Mouse (Mus musculus) hindbrain, embryonic 11.5 days (tissue): ENCODE measurements at regions not wholly inside any gene's neighbourhood (a gene's known extent, or its start where the extent isn't known, plus 50 kb on each side); places are given as distances from the start of the nearest gene placed in this dataset.

ENCODE experiments used
- ATAC-seq: fragments of 200-750 bp; cut with Nextera tagmentation; 2 replicates; pipeline ENCODE4 v1.8.0; 2017; ENCODE audit warnings: mild to moderate bottlenecking, moderate TSS enrichment, moderate library complexity; ENCODE audit not compliant: low FRiP score
- DNase-seq: peaks from one replicate; pipeline ENCODE4 v3.0.0-alpha.2; 2015; ENCODE audit warnings: low spot score
- H3K27ac ChIP-seq: fragments of 300-500 bp; sonication (generic); 2 replicates; pipeline ENCODE4 v1.5.1; 2014; ENCODE audit warnings: mild to moderate bottlenecking, low read depth, low read length
- H3K27me3 ChIP-seq: fragments of 300-500 bp; sonication (generic); 2 replicates; pipeline ENCODE4 v1.6.1; 2014; ENCODE audit warnings: mild to moderate bottlenecking, low read length, moderate library complexity, mixed read lengths; ENCODE audit not compliant: control insufficient read depth, insufficient read depth
- H3K36me3 ChIP-seq: fragments of 300-500 bp; sonication (generic); 2 replicates; pipeline ENCODE4 v1.6.1; 2014; ENCODE audit warnings: mild to moderate bottlenecking, low read length, moderate library complexity, mixed read lengths; ENCODE audit not compliant: control insufficient read depth, insufficient read depth
- H3K4me1 ChIP-seq: fragments of 300-500 bp; sonication (generic); replicated peaks from 2 replicates; pipeline ENCODE4 v1.6.1; 2014; ENCODE audit warnings: low read length, mixed read lengths; ENCODE audit not compliant: control insufficient read depth, insufficient read depth
- H3K4me2 ChIP-seq: fragments of 300-500 bp; sonication (generic); replicated peaks from 2 replicates; pipeline ENCODE4 v1.6.1; 2014; ENCODE audit warnings: mild to moderate bottlenecking, low read depth, low read length
- H3K4me3 ChIP-seq: fragments of 300-500 bp; sonication (generic); 2 replicates; pipeline ENCODE4 v1.5.1; 2014; ENCODE audit warnings: low read depth, low read length
- H3K9ac ChIP-seq: fragments of 300-500 bp; sonication (generic); 2 replicates; pipeline ENCODE4 v1.6.1; 2014; ENCODE audit warnings: low read depth, low read length
- H3K9me3 ChIP-seq: fragments of 300-500 bp; sonication (generic); 2 replicates; pipeline ENCODE4 v1.6.1; 2016; ENCODE audit warnings: low read length; ENCODE audit not compliant: control insufficient read depth
- WGBS: fragments of 180-500 bp; shearing (Covaris S2); extraction: QIAGEN DNeasy Blood & Tissue Kit; methylation state at CpG from one replicate; pipeline ENCODE4 v1.1.7; 2014; 5-methylcytosine and 5-hydroxymethylcytosine counted together

DNA sequence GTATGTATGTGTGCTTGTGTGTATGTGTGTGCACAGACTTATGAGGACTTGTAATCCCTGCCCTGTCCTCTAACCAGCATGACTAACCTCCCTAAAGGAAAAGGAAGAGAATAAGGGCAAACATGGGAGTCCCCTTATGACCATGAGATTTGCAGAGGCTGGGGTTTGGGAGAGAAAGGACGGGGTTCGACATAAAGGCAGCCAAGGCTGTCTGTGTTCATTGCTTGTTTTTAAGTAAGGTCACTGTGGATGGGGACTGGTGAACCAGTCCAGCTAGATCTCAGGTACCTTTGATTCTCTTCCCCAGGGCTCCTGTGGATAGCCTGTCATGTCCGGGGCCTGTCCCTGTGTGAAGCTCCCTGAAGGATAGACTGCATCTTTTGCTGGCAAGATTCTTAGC is 55.6 kb downstream of the Irf2bp2 start:
- Histone ChIP-seq H3K9ac (no peak overlapping the region), H3K4me1 (peaks cover 23% of the 10 kb centered on the region), H3K27me3 (no peaks in the 10 kb centered on the region), H3K36me3 (no peaks in the 10 kb centered on the region), H3K4me3 (no peak overlapping the region), H3K9me3 (no peaks in the 10 kb centered on the region), H3K4me2 (0 out of 2 replicates have a peak overlapping the region, but pooled peaks have one; percentile 6), H3K27ac (peak overlapping the region; percentile 65)
- DNase-seq, result peak; percentile 23
- peak; percentile 11; the same call in 1 of the 2 replicates for ATAC-seq
- WGBS, result 44% methylated on average over 3 of the region's 3 CpGs

DNA sequence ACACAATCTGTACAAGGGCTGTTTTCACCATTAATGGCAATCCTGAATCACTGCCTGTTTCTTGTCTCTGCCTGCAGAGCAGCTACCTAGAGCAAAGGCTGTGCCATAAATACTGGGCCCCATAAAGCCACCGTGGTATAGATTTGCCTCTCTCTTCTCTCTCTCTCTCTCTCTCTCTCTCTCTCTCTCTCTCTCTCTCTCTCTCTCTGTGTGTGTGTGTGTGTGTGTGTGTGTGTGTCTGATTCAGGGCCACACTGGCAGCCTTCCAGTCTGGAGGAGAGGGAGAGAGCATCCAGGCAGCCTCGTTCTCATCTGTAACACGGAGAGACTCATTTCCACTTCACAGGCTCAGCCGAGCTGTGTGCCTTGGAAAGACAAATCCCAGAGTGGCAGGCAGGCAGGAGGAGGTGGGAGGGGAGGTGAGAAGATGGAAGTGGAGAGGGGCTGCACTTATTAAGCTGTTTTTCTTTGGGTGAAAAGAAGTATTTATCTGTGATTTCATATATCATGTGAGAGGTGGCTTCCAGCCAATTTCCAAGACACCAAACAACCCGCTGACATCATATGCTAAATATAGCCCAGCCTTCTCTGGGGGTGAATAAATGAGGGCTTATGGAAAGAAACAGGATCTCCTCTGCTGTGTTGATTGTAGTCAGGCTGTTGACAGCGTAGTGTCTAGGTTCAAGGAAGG is 56.7 kb downstream of the Irf2bp2 start:
- ATAC-seq (no peak), DNase-seq (peak; percentile 50)
- no peak overlapping the region for H3K4me2 ChIP-seq
- H3K4me3 ChIP-seq, result no peak overlapping the region
- H3K27ac ChIP-seq, result peak overlapping the region; percentile 70
- H3K4me1 ChIP-seq, result peaks cover 23% of the 10 kb centered on the region
- no peaks in the 10 kb centered on the region for H3K27me3 ChIP-seq
- H3K9me3 ChIP-seq, result no peaks in the 10 kb centered on the region
- WGBS, result 31% methylated on average over 6 of the region's 6 CpGs
- H3K9ac ChIP-seq, result no peak overlapping the region
- no peaks in the 10 kb centered on the region for H3K36me3 ChIP-seq

DNA sequence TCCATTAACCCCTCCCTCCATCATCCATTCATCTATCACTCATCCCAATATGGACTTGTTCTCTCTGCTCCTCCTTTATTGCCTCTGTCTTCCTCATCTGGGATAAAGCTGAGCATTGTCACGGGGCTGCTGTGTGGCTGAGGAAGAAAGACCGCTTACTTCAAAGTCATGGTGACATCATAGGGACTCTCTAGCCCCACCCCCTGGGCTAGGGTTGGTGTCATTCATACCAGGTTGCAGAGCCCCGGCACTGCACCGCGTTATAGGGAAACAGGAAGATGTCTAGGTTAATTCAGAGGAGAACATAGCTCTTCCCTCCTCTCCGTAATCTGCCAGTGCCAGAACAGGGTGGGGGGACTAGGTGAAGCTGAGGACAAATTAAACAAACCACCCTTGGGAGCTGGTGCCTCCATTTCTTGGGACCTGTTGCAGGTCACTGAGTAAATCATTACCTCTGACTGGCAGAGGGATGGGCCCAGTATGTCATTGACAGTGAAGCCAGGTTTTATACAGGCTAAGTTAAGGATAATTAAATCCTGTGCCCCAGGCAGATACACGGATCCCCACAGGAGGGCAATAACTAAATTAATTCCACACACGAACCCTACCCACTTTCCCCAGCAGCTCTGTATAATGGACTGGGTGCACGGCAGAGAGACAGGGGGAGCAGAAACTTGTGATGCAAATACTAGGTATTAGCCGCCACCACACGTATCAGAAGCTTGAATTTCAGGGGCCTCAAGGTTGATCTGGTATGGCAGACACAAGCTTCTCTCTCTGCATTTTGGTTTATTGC is 57.5 kb downstream of the Irf2bp2 start:
- no peaks in the 10 kb centered on the region for H3K27me3 ChIP-seq
- 36% methylated on average over 11 of the region's 11 CpGs for WGBS
- H3K9ac ChIP-seq, result peak overlapping the region; percentile 31; the same call in 1 of the 2 replicates
- no peak overlapping the region for H3K4me3 ChIP-seq
- DNase-seq (peak; percentile 49), ATAC-seq (no peak)
- H3K4me1 ChIP-seq, result peaks cover 23% of the 10 kb centered on the region
- peak overlapping the region; percentile 70 for H3K27ac ChIP-seq
- H3K9me3 ChIP-seq, result no peaks in the 10 kb centered on the region
- H3K4me2 ChIP-seq, result no peak overlapping the region
- no peaks in the 10 kb centered on the region for H3K36me3 ChIP-seq

DNA sequence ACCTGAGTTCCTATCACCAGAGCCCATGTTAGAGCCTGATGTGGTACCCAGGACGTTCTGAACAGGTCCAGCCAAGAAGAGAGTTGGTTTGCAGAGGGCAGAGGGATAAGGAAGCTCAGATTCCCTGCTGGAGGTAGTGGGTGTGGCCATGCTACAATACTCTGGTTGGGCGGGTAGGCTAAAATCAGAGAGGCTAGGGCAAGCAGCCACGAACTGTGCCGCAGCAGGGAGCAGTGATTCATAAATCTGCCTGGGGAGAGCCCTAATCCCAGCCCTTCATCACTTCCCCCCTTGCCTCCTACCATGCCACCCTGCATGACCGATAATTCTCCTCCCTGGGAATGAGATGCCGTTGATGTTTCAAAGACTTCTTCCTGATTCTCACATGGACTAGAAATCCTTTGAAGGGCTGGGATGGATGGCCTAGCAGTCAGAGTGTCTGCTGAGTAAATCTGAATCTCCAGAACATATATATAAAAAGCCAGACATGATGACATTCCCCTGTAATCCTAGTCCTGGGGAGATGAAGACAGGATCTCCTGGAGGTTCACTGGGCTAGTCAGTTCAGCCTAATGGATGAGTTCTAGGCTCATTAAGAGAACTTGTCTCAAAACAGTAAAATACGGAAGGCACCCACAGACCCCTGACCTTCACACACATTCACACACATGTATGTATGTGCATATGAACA is 57.6 kb upstream of the Tarbp1 start:
- Histone ChIP-seq H3K4me2 (no peak overlapping the region), H3K9me3 (no peaks in the 10 kb centered on the region), H3K4me1 (peaks cover 9% of the 10 kb centered on the region; the same call in 1 of the 2 replicates), H3K9ac (no peak overlapping the region), H3K36me3 (no peaks in the 10 kb centered on the region), H3K4me3 (no peak overlapping the region), H3K27ac (no peak overlapping the region), H3K27me3 (no peaks in the 10 kb centered on the region)
- 45% methylated on average over 7 of the region's 7 CpGs for WGBS
- ATAC-seq, result no peak
- DNase-seq, result no peak

DNA sequence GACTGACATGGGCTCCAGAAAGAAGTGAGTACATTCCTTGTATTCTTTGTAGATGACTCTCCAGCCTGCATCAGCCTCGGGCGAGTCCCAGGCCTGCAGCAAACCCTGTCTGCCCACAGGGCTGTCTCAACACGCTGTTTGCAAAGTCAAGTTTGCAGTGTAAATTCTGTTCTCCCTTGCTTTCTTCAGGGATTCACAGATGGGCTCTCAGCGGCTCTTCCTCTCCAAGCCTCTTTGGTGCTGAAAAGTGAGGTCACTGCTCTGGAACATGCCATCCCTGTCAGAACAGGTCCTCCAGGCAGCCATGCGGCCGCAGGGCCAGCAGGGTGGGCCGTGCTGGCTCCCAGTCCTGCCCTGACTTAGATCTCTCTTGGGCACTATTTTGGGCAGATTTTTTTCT is 56.6 kb upstream of the Tarbp1 start:
- H3K9ac ChIP-seq, result no peak overlapping the region
- H3K27me3 ChIP-seq, result no peaks in the 10 kb centered on the region
- H3K9me3 ChIP-seq, result no peaks in the 10 kb centered on the region
- no peak overlapping the region for H3K27ac ChIP-seq
- peaks cover 5% of the 10 kb centered on the region; the same call in 1 of the 2 replicates for H3K4me1 ChIP-seq
- H3K36me3 ChIP-seq, result no peaks in the 10 kb centered on the region
- DNase-seq (no peak), ATAC-seq (no peak)
- no peak overlapping the region for H3K4me3 ChIP-seq
- H3K4me2 ChIP-seq, result no peak overlapping the region
- WGBS, result 81% methylated on average over 7 of the region's 7 CpGs

DNA sequence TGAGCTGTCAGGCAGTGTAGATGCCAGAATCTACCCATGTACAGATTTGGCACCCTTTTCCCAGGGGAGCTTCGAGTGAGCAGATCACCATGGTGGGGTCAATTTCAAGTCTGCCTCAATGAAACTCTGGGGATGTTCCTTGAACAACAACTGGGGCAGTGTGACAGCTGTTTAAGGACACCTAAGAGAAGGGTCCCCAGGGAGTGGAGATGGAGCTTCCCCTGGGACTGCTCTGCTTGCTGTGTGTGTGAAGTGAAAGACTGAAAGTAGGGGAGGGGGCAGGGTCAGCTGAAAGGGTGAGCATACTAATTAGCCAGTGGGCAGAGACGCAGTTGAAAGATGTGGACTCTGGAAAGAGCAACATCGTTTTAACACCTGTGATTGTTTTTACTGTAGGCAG is 54.5 kb upstream of the Tarbp1 start:
- H3K4me1 ChIP-seq, result no peaks in the 10 kb centered on the region
- H3K36me3 ChIP-seq, result no peaks in the 10 kb centered on the region
- no peak overlapping the region for H3K4me3 ChIP-seq

DNA sequence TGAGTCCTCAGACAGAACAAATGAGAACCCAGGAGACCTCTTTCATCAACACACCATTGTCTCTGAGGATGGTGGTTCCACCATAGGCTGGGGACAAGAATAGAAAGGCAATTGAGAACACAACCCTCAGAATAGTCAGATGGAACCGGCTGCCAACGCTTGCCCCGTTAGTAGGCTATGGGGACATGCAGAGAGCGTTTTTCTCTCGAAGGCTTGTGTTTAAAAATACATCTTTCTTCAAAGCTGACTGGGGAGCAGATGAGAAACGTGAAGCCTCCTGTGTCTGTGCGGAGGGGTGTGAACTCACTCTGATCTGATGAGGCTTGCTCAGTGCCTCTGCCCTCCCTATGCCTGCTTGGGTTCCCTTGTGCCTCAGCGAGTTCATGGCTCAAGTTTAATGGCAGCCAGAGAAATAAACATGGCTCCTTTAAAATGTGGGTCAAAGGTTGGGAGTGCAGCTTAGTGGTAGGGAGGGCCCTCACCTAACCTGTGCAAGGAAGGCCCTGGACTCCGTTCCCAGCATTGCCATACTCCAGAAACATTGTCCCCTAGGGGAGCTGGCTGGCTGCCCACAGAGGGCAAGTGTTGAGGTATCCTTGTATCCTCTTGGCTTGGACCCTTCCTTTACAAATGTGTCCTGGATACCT is 53.7 kb upstream of the Tarbp1 start:
- H3K27me3 ChIP-seq, result no peaks in the 10 kb centered on the region
- H3K4me3 ChIP-seq, result no peak overlapping the region
- DNase-seq (no peak), ATAC-seq (no peak)
- no peaks in the 10 kb centered on the region for H3K9me3 ChIP-seq
- WGBS, result 77% methylated on average over 9 of the region's 9 CpGs
- H3K36me3 ChIP-seq, result no peaks in the 10 kb centered on the region
- no peak overlapping the region for H3K4me2 ChIP-seq
- H3K9ac ChIP-seq, result no peak overlapping the region
- H3K27ac ChIP-seq, result no peak overlapping the region
- H3K4me1 ChIP-seq, result no peaks in the 10 kb centered on the region

More for the DNA sequence above, 54.5 kb upstream of the Tarbp1 start:
- Histone ChIP-seq H3K9me3 (no peaks in the 10 kb centered on the region), H3K27ac (no peak overlapping the region), H3K27me3 (no peaks in the 10 kb centered on the region), H3K4me2 (no peak overlapping the region), H3K9ac (no peak overlapping the region)
- no peak for ATAC-seq
- DNase-seq, result no peak
- 64% methylated on average over 3 of the region's 3 CpGs for WGBS

DNA sequence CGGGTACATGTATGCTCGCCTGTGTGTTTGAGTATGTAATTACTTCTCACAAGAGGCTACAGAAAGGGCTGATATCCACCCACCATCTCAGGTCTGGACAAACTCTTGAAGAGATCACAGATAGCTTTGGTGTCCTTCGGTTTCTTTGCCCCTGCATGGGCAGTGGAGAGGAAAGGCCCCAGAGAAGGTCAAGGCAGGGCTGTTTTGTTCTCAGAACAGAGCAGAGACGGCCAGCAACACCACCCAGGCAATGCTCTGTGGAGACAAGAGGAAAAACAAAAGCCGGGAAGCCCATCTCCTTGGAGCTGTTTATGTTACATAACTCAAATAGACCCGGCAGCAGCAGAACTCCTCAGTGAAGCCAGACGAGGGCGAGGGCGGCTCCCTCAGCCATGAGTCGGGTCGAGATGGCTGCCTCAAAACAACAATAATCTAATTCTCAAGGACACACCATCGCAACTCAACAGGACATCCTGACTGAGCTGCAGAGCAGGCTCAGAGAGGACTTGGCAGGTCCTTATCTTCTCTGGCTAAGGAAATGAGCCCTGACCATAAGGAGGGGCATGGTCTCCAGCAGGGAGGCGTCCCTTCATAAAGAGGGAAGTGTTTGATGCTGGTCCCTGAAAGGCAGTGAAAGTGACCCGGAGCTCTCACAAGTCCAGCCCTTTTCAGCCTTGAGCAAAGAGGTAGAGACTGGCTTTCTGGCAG is 52.2 kb upstream of the Tarbp1 start:
- Histone ChIP-seq H3K9me3 (no peaks in the 10 kb centered on the region), H3K4me2 (no peak overlapping the region), H3K27ac (peak overlapping the region; percentile 13; the same call in 1 of the 2 replicates), H3K4me3 (no peak overlapping the region), H3K4me1 (no peaks in the 10 kb centered on the region), H3K27me3 (no peaks in the 10 kb centered on the region), H3K36me3 (no peaks in the 10 kb centered on the region), H3K9ac (no peak overlapping the region)
- no peak for DNase-seq
- WGBS, result 56% methylated on average over 14 of the region's 14 CpGs
- ATAC-seq, result no peak
